Mouse (Mus musculus) CH12.LX (cell line): ENCODE measurements around the gene Slc34a1.

Experiments
- CHD1 ChIP-seq: IDR thresholded peaks from 2 replicates; pipeline ENCODE4 v1.6.1; 2012; ENCODE audit warnings: low read depth, low read length, improper control_type of control experiment, inconsistent platforms
- CHD2 ChIP-seq: IDR thresholded peaks from 2 replicates; pipeline ENCODE4 v1.6.1; 2011; ENCODE audit warnings: low read length, improper control_type of control experiment
- CTCF ChIP-seq, 2 experiments: IDR thresholded peaks in 1 of 2; conservative IDR thresholded peaks in 1 of 2; 2 replicates each; pipeline ENCODE4 v1.5.1; 2011 to 2012; ENCODE audit warnings: low read depth in 2 of 2, low read length in 2 of 2, improper control_type of control experiment in 1 of 2, inconsistent platforms in 1 of 2, mild to moderate bottlenecking in 1 of 2, moderate library complexity in 1 of 2
- EP300 ChIP-seq: IDR thresholded peaks from 2 replicates; pipeline ENCODE4 v1.6.1; 2011; ENCODE audit warnings: low read length, improper control_type of control experiment
- MAX ChIP-seq: IDR thresholded peaks from 2 replicates; pipeline ENCODE4 v1.6.1; 2011; ENCODE audit warnings: low read length, improper control_type of control experiment
- POLR2A ChIP-seq: IDR thresholded peaks from 2 replicates; pipeline ENCODE4 v1.6.1; 2011; ENCODE audit warnings: low read depth, mild to moderate bottlenecking, improper control_type of control experiment, low read length
- USF2 ChIP-seq: conservative IDR thresholded peaks from 2 replicates; pipeline ENCODE4 v1.6.1; 2011; ENCODE audit warnings: low read depth, low read length, improper control_type of control experiment

DNA sequence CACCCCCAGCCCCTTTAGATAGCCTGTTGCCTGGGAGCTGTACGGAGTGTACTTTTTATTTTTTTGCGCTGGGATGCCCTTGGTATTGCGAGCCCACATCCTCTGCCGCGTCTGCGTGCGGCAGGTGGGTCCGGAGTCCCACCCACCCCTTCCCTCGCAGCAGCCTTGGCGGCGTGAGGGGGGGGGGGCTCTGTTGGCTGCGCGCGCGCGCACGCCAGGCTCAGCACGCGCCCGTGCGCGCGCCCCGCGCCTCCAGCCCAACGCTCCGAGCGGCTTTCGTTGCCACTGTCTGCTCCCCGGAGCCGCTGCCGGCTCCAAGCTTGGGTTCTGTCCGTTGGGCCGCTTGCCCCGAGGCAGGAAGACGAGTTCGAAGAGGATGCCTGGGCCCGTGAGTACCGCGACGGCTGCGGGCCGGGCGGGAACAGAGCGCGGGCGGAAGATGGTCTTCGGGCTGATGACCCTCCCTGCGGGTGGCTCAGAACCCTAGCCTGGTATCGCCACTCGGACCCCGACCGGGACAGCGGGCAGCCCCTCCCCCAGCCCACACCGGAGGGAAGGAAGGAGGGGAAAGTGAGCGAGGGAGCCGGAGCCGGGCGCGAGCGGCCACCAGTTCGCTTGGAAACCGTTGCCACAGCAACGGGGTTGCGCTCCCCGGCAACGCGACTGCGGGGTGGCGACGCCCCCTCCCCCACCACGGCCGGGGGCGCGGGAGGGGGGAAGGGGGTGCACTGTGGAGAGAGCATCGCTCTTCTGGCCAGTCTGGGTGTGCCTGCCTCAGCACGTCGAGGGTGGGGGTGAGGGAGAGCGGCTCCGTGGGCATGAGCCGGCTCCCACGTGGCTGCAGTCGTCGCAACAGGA is 66.3 kb downstream of the Slc34a1 start, which contains the start of gene Prr7:
- TF ChIP-seq CHD1 (no peak), USF2 (no peak), CTCF (conservative IDR thresholded peaks at IDR 0.05 in 1 of 2, IDR thresholded peaks at IDR 0.05 in 1 of 2; ENCODE audit: low read depth in 2 of 2, low read length in 2 of 2) (no peak), POLR2A (no peak), CHD2 (no peak), EP300 (no peak), MAX (no peak)
